Mouse (Mus musculus): ENCODE data around the gene Mapt. TPM values are rescaled to one million over a fixed set of nuclear protein-coding genes. Genes with fewer than 3 reads are reported as not detected.

Mapt gene
- polyA plus RNA-seq, 1 experiment from 2014 or later, result 11.8 TPM

- H3K36me3 ChIP-seq (ENCODE audit: control insufficient read depth, insufficient read depth, low read length), result peaks cover 3% of the 10 kb centered on the region; the same call in 1 of the 2 replicates
- no peak overlapping the region for H3K4me2 ChIP-seq (ENCODE audit: low read depth, low read length)
- no peak overlapping the region for H3K4me3 ChIP-seq (ENCODE audit: low read length)
- H3K4me1 ChIP-seq (replicated peaks; ENCODE audit: control insufficient read depth, insufficient read depth, low read length), result no peaks in the 10 kb centered on the region
- 0 out of 2 replicates have a peak, but pooled peaks cover 2% of the 10 kb centered on the region for H3K9me3 ChIP-seq (ENCODE audit: control insufficient read depth, low read length)
- 74% methylated on average over 6 of the region's 6 CpGs for WGBS
- no peak overlapping the region for H3K27ac ChIP-seq (ENCODE audit: low read length)
- no peaks in the 10 kb centered on the region for H3K27me3 ChIP-seq (ENCODE audit: control insufficient read depth, insufficient read depth, low read depth, low read length)
- no peak overlapping the region for H3K9ac ChIP-seq (ENCODE audit: low read length)
- ATAC-seq (ENCODE audit: low read depth), result no peak
Measured at GRCm38 (mm10) chr11:104327946-104328345, 96.8 kb downstream of the Mapt start.

GRCm38 (mm10) chr11:104329185-104329926, 98.2 kb downstream of the Mapt start:
- Histone ChIP-seq H3K27ac (ENCODE audit: low read length) (no peak overlapping the region), H3K9me3 (ENCODE audit: control insufficient read depth, low read length) (0 out of 2 replicates have a peak, but pooled peaks cover 2% of the 10 kb centered on the region), H3K4me2 (ENCODE audit: low read depth, low read length) (no peak overlapping the region), H3K27me3 (ENCODE audit: control insufficient read depth, insufficient read depth, low read depth, low read length) (no peaks in the 10 kb centered on the region), H3K36me3 (ENCODE audit: control insufficient read depth, insufficient read depth, low read length) (peaks cover 10% of the 10 kb centered on the region; the same call in 1 of the 2 replicates), H3K9ac (ENCODE audit: low read length) (no peak overlapping the region), H3K4me1 (replicated peaks; ENCODE audit: control insufficient read depth, insufficient read depth, low read length) (no peaks in the 10 kb centered on the region), H3K4me3 (ENCODE audit: low read length) (no peak overlapping the region)
- WGBS, result 69% methylated on average over 11 of the region's 11 CpGs
- ATAC-seq (ENCODE audit: low read depth), result no peak

GRCm38 (mm10) chr11:104330151-104330550, 99.0 kb downstream of the Mapt start:
- H3K4me1 ChIP-seq (replicated peaks; ENCODE audit: control insufficient read depth, insufficient read depth, low read length), result no peaks in the 10 kb centered on the region
- WGBS, result 81% methylated on average over 4 of the region's 4 CpGs
- no peak for ATAC-seq (ENCODE audit: low read depth)
- H3K27ac ChIP-seq (ENCODE audit: low read length), result no peak overlapping the region
- no peak overlapping the region for H3K4me2 ChIP-seq (ENCODE audit: low read depth, low read length)
- H3K4me3 ChIP-seq (ENCODE audit: low read length), result no peak overlapping the region
- H3K36me3 ChIP-seq (ENCODE audit: control insufficient read depth, insufficient read depth, low read length), result peaks cover 16% of the 10 kb centered on the region
- 0 out of 2 replicates have a peak, but pooled peaks cover 2% of the 10 kb centered on the region for H3K9me3 ChIP-seq (ENCODE audit: control insufficient read depth, low read length)
- H3K27me3 ChIP-seq (ENCODE audit: control insufficient read depth, insufficient read depth, low read depth, low read length), result no peaks in the 10 kb centered on the region
- no peak overlapping the region for H3K9ac ChIP-seq (ENCODE audit: low read length)

- H3K36me3 ChIP-seq (ENCODE audit: control insufficient read depth, insufficient read depth, low read length), result peaks cover 25% of the 10 kb centered on the region
- WGBS, result 85% methylated on average over 3 of the region's 3 CpGs
- H3K4me3 ChIP-seq (ENCODE audit: low read length), result no peak overlapping the region
- H3K9me3 ChIP-seq (ENCODE audit: control insufficient read depth, low read length), result 0 out of 2 replicates have a peak, but pooled peaks cover 1% of the 10 kb centered on the region
- no peak overlapping the region for H3K9ac ChIP-seq (ENCODE audit: low read length)
- H3K4me1 ChIP-seq (replicated peaks; ENCODE audit: control insufficient read depth, insufficient read depth, low read length), result no peaks in the 10 kb centered on the region
- ATAC-seq (ENCODE audit: low read depth), result no peak
- H3K4me2 ChIP-seq (ENCODE audit: low read depth, low read length), result no peak overlapping the region
- no peak overlapping the region for H3K27ac ChIP-seq (ENCODE audit: low read length)
- H3K27me3 ChIP-seq (ENCODE audit: control insufficient read depth, insufficient read depth, low read depth, low read length), result no peaks in the 10 kb centered on the region
Measured at GRCm38 (mm10) chr11:104331208-104331607, 100.0 kb downstream of the Mapt start.

- no peaks in the 10 kb centered on the region for H3K9me3 ChIP-seq (ENCODE audit: control insufficient read depth, low read length)
- H3K27ac ChIP-seq (ENCODE audit: low read length), result no peak overlapping the region
- ATAC-seq (ENCODE audit: low read depth), result no peak
- H3K9ac ChIP-seq (ENCODE audit: low read length), result no peak overlapping the region
- WGBS, result 68% methylated on average over 5 of the region's 5 CpGs
- H3K27me3 ChIP-seq (ENCODE audit: control insufficient read depth, insufficient read depth, low read depth, low read length), result no peaks in the 10 kb centered on the region
- no peaks in the 10 kb centered on the region for H3K4me1 ChIP-seq (replicated peaks; ENCODE audit: control insufficient read depth, insufficient read depth, low read length)
- peaks cover 29% of the 10 kb centered on the region for H3K36me3 ChIP-seq (ENCODE audit: control insufficient read depth, insufficient read depth, low read length)
- H3K4me2 ChIP-seq (ENCODE audit: low read depth, low read length), result no peak overlapping the region
- H3K4me3 ChIP-seq (ENCODE audit: low read length), result no peak overlapping the region
Measured at GRCm38 (mm10) chr11:104332105-104332504, 100.9 kb downstream of the Mapt start.

- H3K4me2 ChIP-seq (ENCODE audit: low read depth, low read length), result no peak overlapping the region
- H3K4me1 ChIP-seq (replicated peaks; ENCODE audit: control insufficient read depth, insufficient read depth, low read length), result no peaks in the 10 kb centered on the region
- no peak overlapping the region for H3K27ac ChIP-seq (ENCODE audit: low read length)
- no peak overlapping the region for H3K4me3 ChIP-seq (ENCODE audit: low read length)
- no peak overlapping the region for H3K9ac ChIP-seq (ENCODE audit: low read length)
- H3K36me3 ChIP-seq (ENCODE audit: control insufficient read depth, insufficient read depth, low read length), result peaks cover 38% of the 10 kb centered on the region
- 56% methylated on average over 5 of the region's 5 CpGs for WGBS
- H3K27me3 ChIP-seq (ENCODE audit: control insufficient read depth, insufficient read depth, low read depth, low read length), result no peaks in the 10 kb centered on the region
- ATAC-seq (ENCODE audit: low read depth), result no peak
- no peaks in the 10 kb centered on the region for H3K9me3 ChIP-seq (ENCODE audit: control insufficient read depth, low read length)
Measured at GRCm38 (mm10) chr11:104334115-104334514, 102.9 kb downstream of the Mapt start.

- H3K4me1 ChIP-seq (replicated peaks; ENCODE audit: control insufficient read depth, insufficient read depth, low read length), result no peaks in the 10 kb centered on the region
- H3K27me3 ChIP-seq (ENCODE audit: control insufficient read depth, insufficient read depth, low read depth, low read length), result no peaks in the 10 kb centered on the region
- H3K27ac ChIP-seq (ENCODE audit: low read length), result no peak overlapping the region
- no peak overlapping the region for H3K4me2 ChIP-seq (ENCODE audit: low read depth, low read length)
- no peak for ATAC-seq (ENCODE audit: low read depth)
- H3K4me3 ChIP-seq (ENCODE audit: low read length), result no peak overlapping the region
- no peak overlapping the region for H3K9ac ChIP-seq (ENCODE audit: low read length)
- H3K36me3 ChIP-seq (ENCODE audit: control insufficient read depth, insufficient read depth, low read length), result peaks cover 42% of the 10 kb centered on the region
- no peaks in the 10 kb centered on the region for H3K9me3 ChIP-seq (ENCODE audit: control insufficient read depth, low read length)
- WGBS, result 90% methylated on average over 13 of the region's 13 CpGs
Measured at GRCm38 (mm10) chr11:104334946-104335345, 103.8 kb downstream of the Mapt start.

GRCm38 (mm10) chr11:104346931-104347330, 115.7 kb downstream of the Mapt start:
- Histone ChIP-seq H3K27me3 (ENCODE audit: control insufficient read depth, insufficient read depth, low read depth, low read length) (no peaks in the 10 kb centered on the region), H3K4me3 (ENCODE audit: low read length) (no peak overlapping the region), H3K27ac (ENCODE audit: low read length) (no peak overlapping the region), H3K9ac (ENCODE audit: low read length) (no peak overlapping the region), H3K4me2 (ENCODE audit: low read depth, low read length) (no peak overlapping the region), H3K4me1 (replicated peaks; ENCODE audit: control insufficient read depth, insufficient read depth, low read length) (no peaks in the 10 kb centered on the region), H3K9me3 (ENCODE audit: control insufficient read depth, low read length) (no peaks in the 10 kb centered on the region), H3K36me3 (ENCODE audit: control insufficient read depth, insufficient read depth, low read length) (peaks cover 46% of the 10 kb centered on the region)
- 73% methylated on average over 3 of the region's 3 CpGs for WGBS
- no peak for ATAC-seq (ENCODE audit: low read depth)

GRCm38 (mm10) chr11:104361790-104362189, 130.6 kb downstream of the Mapt start:
- Histone ChIP-seq H3K9me3 (ENCODE audit: control insufficient read depth, low read length) (no peaks in the 10 kb centered on the region), H3K4me3 (ENCODE audit: low read length) (no peak overlapping the region), H3K36me3 (ENCODE audit: control insufficient read depth, insufficient read depth, low read length) (peaks cover 2% of the 10 kb centered on the region), H3K4me2 (ENCODE audit: low read depth, low read length) (no peak overlapping the region), H3K9ac (ENCODE audit: low read length) (no peak overlapping the region), H3K27ac (ENCODE audit: low read length) (no peak overlapping the region), H3K27me3 (ENCODE audit: control insufficient read depth, insufficient read depth, low read depth, low read length) (no peaks in the 10 kb centered on the region), H3K4me1 (replicated peaks; ENCODE audit: control insufficient read depth, insufficient read depth, low read length) (0 out of 2 replicates have a peak, but pooled peaks cover 2% of the 10 kb centered on the region)
- no peak for ATAC-seq (ENCODE audit: low read depth)
- WGBS, result 49% methylated on average over 2 of the region's 2 CpGs

Data from lung, embryonic 16.5 days (tissue).